Mouse (Mus musculus): Measurements from ENCODE around the gene Thsd4.

Gene Thsd4

GRCm38 (mm10) chr9:60380550-60380949, 141.3 kb downstream of the Thsd4 start:
- DNase-seq (ENCODE audit: low spot score in 2 of 2), result no peak

GRCm38 (mm10) chr9:60378235-60378634, 143.6 kb downstream of the Thsd4 start:
- no peak for DNase-seq (ENCODE audit: low spot score in 2 of 2)

- DNase-seq (ENCODE audit: low spot score in 2 of 2), result no peak
These were observed 148.6 kb downstream of the Thsd4 start for GRCm38 (mm10) chr9:60373161-60373737.

- no peak for DNase-seq (ENCODE audit: low spot score in 2 of 2)
These were observed 153.3 kb downstream of the Thsd4 start for GRCm38 (mm10) chr9:60368516-60368915.

GRCm38 (mm10) chr9:60367617-60368305, 154.1 kb downstream of the Thsd4 start:
- no peak for DNase-seq (ENCODE audit: low spot score in 2 of 2)

GRCm38 (mm10) chr9:60364166-60364781, 157.6 kb downstream of the Thsd4 start:
- no peak for DNase-seq (ENCODE audit: low spot score in 2 of 2)

GRCm38 (mm10) chr9:60352351-60352750, 169.5 kb downstream of the Thsd4 start:
- no peak for DNase-seq (ENCODE audit: low spot score in 2 of 2)

GRCm38 (mm10) chr9:60351153-60351552, 170.7 kb downstream of the Thsd4 start:
- no peak for DNase-seq (ENCODE audit: low spot score in 2 of 2)

GRCm38 (mm10) chr9:60336147-60336546, 185.7 kb downstream of the Thsd4 start:
- no peak for DNase-seq (ENCODE audit: low spot score in 2 of 2)

- no peak for DNase-seq (ENCODE audit: low spot score in 2 of 2)
These were observed 186.4 kb downstream of the Thsd4 start for GRCm38 (mm10) chr9:60335455-60335854.

GRCm38 (mm10) chr9:60329911-60330310, 191.9 kb downstream of the Thsd4 start:
- no peak for DNase-seq (ENCODE audit: low spot score in 2 of 2)

GRCm38 (mm10) chr9:60324716-60325115, 197.1 kb downstream of the Thsd4 start:
- no peak for DNase-seq (ENCODE audit: low spot score in 2 of 2)

- DNase-seq (ENCODE audit: low spot score in 2 of 2), result no peak
These were observed 198.4 kb downstream of the Thsd4 start for GRCm38 (mm10) chr9:60323435-60323834.

GRCm38 (mm10) chr9:60317291-60317690, 204.6 kb downstream of the Thsd4 start:
- no peak for DNase-seq (ENCODE audit: low spot score in 2 of 2)

GRCm38 (mm10) chr9:60316510-60316909, 205.3 kb downstream of the Thsd4 start:
- no peak for DNase-seq (ENCODE audit: low spot score in 2 of 2)

GRCm38 (mm10) chr9:60315533-60315932, 206.3 kb downstream of the Thsd4 start:
- no peak for DNase-seq (ENCODE audit: low spot score in 2 of 2)

GRCm38 (mm10) chr9:60313661-60314060, 208.2 kb downstream of the Thsd4 start:
- DNase-seq (ENCODE audit: low spot score in 2 of 2), result no peak

- DNase-seq (ENCODE audit: low spot score in 2 of 2), result no peak
These were observed 209.2 kb downstream of the Thsd4 start for GRCm38 (mm10) chr9:60312670-60313069.

- DNase-seq (ENCODE audit: low spot score in 2 of 2), result peak; percentile 12 to 22
These were observed 210.2 kb downstream of the Thsd4 start for GRCm38 (mm10) chr9:60311594-60312128.

- DNase-seq (ENCODE audit: low spot score in 2 of 2), result no peak
These were observed 211.0 kb downstream of the Thsd4 start for GRCm38 (mm10) chr9:60310741-60311317.

- DNase-seq (ENCODE audit: low spot score in 2 of 2), result no peak
These were observed 211.8 kb downstream of the Thsd4 start for GRCm38 (mm10) chr9:60309786-60310711.
